Mouse (Mus musculus) MEL (cell line): ENCODE results near the gene Tent5b. TPM values are rescaled to one million over a fixed set of nuclear protein-coding genes. Genes with fewer than 3 reads are reported as not detected.

ENCODE experiments used
- DNase-seq: peaks from one replicate; pipeline ENCODE4 v3.0.0; 2011; ENCODE audit warnings: low read depth, low spot score
- H3K27ac ChIP-seq: 2 replicates; pipeline ENCODE4 v1.5.1; 2012; ENCODE audit warnings: low read depth, mild to moderate bottlenecking, control low read depth, low read length, moderate library complexity; ENCODE audit not compliant: control insufficient read depth
- H3K27me3 ChIP-seq, 2 experiments: fragments of 150-350 bp in 1 of 2; sonication (generic) in 1 of 2; 2 replicates each; pipeline ENCODE4 v1.6.1; 2012; ENCODE audit warnings: low read length in 2 of 2, mild to moderate bottlenecking in 2 of 2, improper control_type of control experiment in 1 of 2, moderate library complexity in 1 of 2; ENCODE audit not compliant: insufficient read depth in 2 of 2, control insufficient read depth in 1 of 2
- H3K36me3 ChIP-seq, 2 experiments: 2 replicates each; pipeline ENCODE4 v1.6.1; 2012 to 2014; ENCODE audit warnings: low read length in 2 of 2, improper control_type of control experiment in 1 of 2, inconsistent platforms in 1 of 2, mild to moderate bottlenecking in 1 of 2; ENCODE audit not compliant: insufficient read depth in 2 of 2, control insufficient read depth in 1 of 2
- H3K4me1 ChIP-seq, 2 experiments: fragments of 150-350 bp in 1 of 2; sonication (generic) in 1 of 2; 2 replicates each; pipeline ENCODE4 v1.6.1; 2012; ENCODE audit warnings: low read length in 2 of 2, improper control_type of control experiment in 1 of 2, mild to moderate bottlenecking in 1 of 2; ENCODE audit not compliant: insufficient read depth in 2 of 2, control insufficient read depth in 1 of 2
- H3K4me3 ChIP-seq, 2 experiments: fragments of 150-350 bp in 1 of 2; sonication (generic) in 1 of 2; 2 replicates each; pipeline ENCODE4 v1.5.1; 2012; ENCODE audit warnings: low read depth in 2 of 2, low read length in 2 of 2, mild to moderate bottlenecking in 2 of 2, moderate library complexity in 2 of 2, control low read depth in 1 of 2, improper control_type of control experiment in 1 of 2; ENCODE audit not compliant: control insufficient read depth in 1 of 2, insufficient read depth in 1 of 2
- H3K79me2 ChIP-seq: 2 replicates; pipeline ENCODE4 v1.6.1; 2012; ENCODE audit warnings: mild to moderate bottlenecking, low read length, moderate library complexity; ENCODE audit not compliant: control insufficient read depth, poor library complexity, insufficient read depth
- H3K9ac ChIP-seq: 2 replicates; pipeline ENCODE4 v1.6.1; 2012; ENCODE audit warnings: low read depth, mild to moderate bottlenecking, control low read depth, low read length, moderate library complexity; ENCODE audit not compliant: control insufficient read depth, poor library complexity, severe bottlenecking
- H3K9me3 ChIP-seq: fragments of 150-350 bp; sonication (generic); replicated peaks from 2 replicates; pipeline ENCODE4 v1.6.1; 2012; ENCODE audit warnings: mild to moderate bottlenecking, low read length, improper control_type of control experiment, moderate library complexity; ENCODE audit not compliant: insufficient read depth
- BHLHE40 ChIP-seq: IDR thresholded peaks from 2 replicates; pipeline ENCODE4 v1.6.1; 2012; ENCODE audit warnings: low read depth, mild to moderate bottlenecking, inconsistent platforms, low read length, improper control_type of control experiment, borderline replicate concordance
- ELF1 ChIP-seq: IDR thresholded peaks from 2 replicates; pipeline ENCODE4 v1.6.1; 2014; ENCODE audit warnings: low read depth, mild to moderate bottlenecking, inconsistent platforms, low read length, improper control_type of control experiment, moderate library complexity
- EP300 ChIP-seq, 2 experiments: IDR thresholded peaks; 2 replicates each; pipeline ENCODE4 v1.6.1; 2011; ENCODE audit warnings: improper control_type of control experiment in 2 of 2, low read length in 2 of 2, low read depth in 1 of 2, mild to moderate bottlenecking in 1 of 2
- KAT2A ChIP-seq: conservative IDR thresholded peaks from 2 replicates; pipeline ENCODE4 v1.6.1; 2012; ENCODE audit warnings: low read depth, low read length, improper control_type of control experiment, inconsistent platforms
- MAFK ChIP-seq: IDR thresholded peaks from 2 replicates; pipeline ENCODE4 v1.6.1; 2011; ENCODE audit warnings: low read depth, mild to moderate bottlenecking, low read length, improper control_type of control experiment, borderline replicate concordance
- MAX ChIP-seq: IDR thresholded peaks from 2 replicates; pipeline ENCODE4 v1.6.1; 2011; ENCODE audit warnings: low read length, improper control_type of control experiment
- MAZ ChIP-seq: IDR thresholded peaks from 2 replicates; pipeline ENCODE4 v1.6.1; 2012; ENCODE audit warnings: low read depth, mild to moderate bottlenecking, inconsistent platforms, low read length, improper control_type of control experiment
- MEF2A ChIP-seq: IDR thresholded peaks from 2 replicates; pipeline ENCODE4 v1.6.1; 2014; ENCODE audit warnings: low read depth, mild to moderate bottlenecking, inconsistent platforms, low read length, improper control_type of control experiment; ENCODE audit not compliant: poor library complexity, insufficient replicate concordance, severe bottlenecking; ENCODE audit errors: extremely low read depth
- NELFE ChIP-seq: IDR thresholded peaks from 2 replicates; pipeline ENCODE4 v1.6.1; 2011; ENCODE audit warnings: low read depth, low read length, improper control_type of control experiment
- NRF1 ChIP-seq: IDR thresholded peaks from 2 replicates; pipeline ENCODE4 v1.6.1; 2014; ENCODE audit warnings: low read depth, mild to moderate bottlenecking, inconsistent platforms, low read length, improper control_type of control experiment, moderate library complexity; ENCODE audit not compliant: poor library complexity, insufficient read depth, severe bottlenecking
- POLR2AphosphoS2 ChIP-seq: IDR thresholded peaks from 2 replicates; pipeline ENCODE4 v1.6.1; 2011; ENCODE audit warnings: low read length, improper control_type of control experiment
- POLR2AphosphoS5 ChIP-seq: IDR thresholded peaks from 2 replicates; pipeline ENCODE4 v1.6.1; 2012; ENCODE audit warnings: low read depth, borderline replicate concordance, mild to moderate bottlenecking, inconsistent platforms, low read length, moderate library complexity, mixed read lengths
- RAD21 ChIP-seq: IDR thresholded peaks from 2 replicates; pipeline ENCODE4 v1.6.1; 2011; ENCODE audit warnings: mild to moderate bottlenecking, low read depth, low read length, improper control_type of control experiment
- SIN3A ChIP-seq: IDR thresholded peaks from 2 replicates; pipeline ENCODE4 v1.6.1; 2012; ENCODE audit warnings: low read length, improper control_type of control experiment, inconsistent platforms
- TBP ChIP-seq: IDR thresholded peaks from 2 replicates; pipeline ENCODE4 v1.8.0; 2011; ENCODE audit warnings: low read depth, low read length, improper control_type of control experiment
- TCF12 ChIP-seq: IDR thresholded peaks from 2 replicates; pipeline ENCODE4 v1.6.1; 2014; ENCODE audit warnings: low read depth, mild to moderate bottlenecking, inconsistent platforms, low read length, improper control_type of control experiment, moderate library complexity
- UBTF ChIP-seq: IDR thresholded peaks from 2 replicates; pipeline ENCODE4 v1.6.1; 2012; ENCODE audit warnings: low read depth, mild to moderate bottlenecking, inconsistent platforms, low read length, improper control_type of control experiment, moderate library complexity, borderline replicate concordance; ENCODE audit not compliant: insufficient read depth
- USF1 ChIP-seq: IDR thresholded peaks from 2 replicates; pipeline ENCODE4 v1.6.1; 2014; ENCODE audit warnings: low read depth, mild to moderate bottlenecking, inconsistent platforms, low read length, improper control_type of control experiment, moderate library complexity
- ZC3H11A ChIP-seq: IDR thresholded peaks from 2 replicates; pipeline ENCODE4 v1.6.1; 2012; ENCODE audit warnings: low read depth, mild to moderate bottlenecking, inconsistent platforms, low read length, improper control_type of control experiment
- ZKSCAN1 ChIP-seq: IDR thresholded peaks from 2 replicates; pipeline ENCODE4 v1.6.1; 2012; ENCODE audit warnings: low read depth, mild to moderate bottlenecking, inconsistent platforms, low read length, improper control_type of control experiment, moderate library complexity
- ZNF384 ChIP-seq: IDR thresholded peaks from 2 replicates; pipeline ENCODE4 v1.6.1; 2012; ENCODE audit warnings: low read depth, mild to moderate bottlenecking, inconsistent platforms, low read length, improper control_type of control experiment
- polyA plus RNA-seq, 2 experiments: library from polyadenylated mRNA; stranded (reverse) in 1 of 2; unstranded in 1 of 2; fragments of >175 nt in 1 of 2; fragments of >200 nt in 1 of 2; gene quantifications; 2 replicates each; pipeline versions ENCODE4 v1.2.1 to v1.2.4; 2012; ENCODE audit warnings: low replicate concordance in 2 of 2, low read depth in 1 of 2; ENCODE audit not compliant: insufficient read length in 2 of 2, insufficient read depth in 1 of 2, missing spikeins in 1 of 2
- total RNA-seq: library from RNA; depleted of rRNA; stranded (reverse); fragments of 300-350 nt; gene quantifications from 2 replicates; pipeline ENCODE4 v1.2.3, GENCODE M21; 2012

The Tent5b gene
- total and polyA plus RNA-seq, 3 experiments, result 2.5 to 3.6 TPM; not detected in 1

GRCm38 (mm10) chr4:133491800-133492199 lies 11.9 kb downstream of the Tent5b start:
- peaks cover 0 to 2% of the 10 kb centered on the region in 2 experiments; a peak in 1 of 4 replicates for H3K36me3 ChIP-seq
- H3K4me3 ChIP-seq, result no peak overlapping the region
- no peaks in the 10 kb centered on the region; a peak in 1 of 4 replicates for H3K27me3 ChIP-seq
- peaks cover 0 to 14% of the 10 kb centered on the region in 2 experiments; a peak in 2 of 4 replicates for H3K4me1 ChIP-seq
- H3K9ac ChIP-seq, result no peak overlapping the region
- H3K27ac ChIP-seq, result no peak overlapping the region
- no peak for TF ChIP-seq EP300 (IDR thresholded peaks at IDR 0.05; ENCODE audit: low read depth in 1 of 2, low read length in 2 of 2)
- no peak for TF ChIP-seq RAD21
- TF ChIP-seq SIN3A, result no peak
- TF ChIP-seq KAT2A, result no peak
- TF ChIP-seq NELFE, result no peak
- no peak for TF ChIP-seq ZKSCAN1
- no peak for TF ChIP-seq MAFK
- no peak for TF ChIP-seq MEF2A
- no peak for TF ChIP-seq UBTF
- TF ChIP-seq, all 39 proteins: peak for 0
- H3K79me2 ChIP-seq, result no peaks in the 10 kb centered on the region; the same call in 1 of the 2 replicates
- H3K9me3 ChIP-seq, result no peaks in the 10 kb centered on the region
- no peak for DNase-seq

DNA sequence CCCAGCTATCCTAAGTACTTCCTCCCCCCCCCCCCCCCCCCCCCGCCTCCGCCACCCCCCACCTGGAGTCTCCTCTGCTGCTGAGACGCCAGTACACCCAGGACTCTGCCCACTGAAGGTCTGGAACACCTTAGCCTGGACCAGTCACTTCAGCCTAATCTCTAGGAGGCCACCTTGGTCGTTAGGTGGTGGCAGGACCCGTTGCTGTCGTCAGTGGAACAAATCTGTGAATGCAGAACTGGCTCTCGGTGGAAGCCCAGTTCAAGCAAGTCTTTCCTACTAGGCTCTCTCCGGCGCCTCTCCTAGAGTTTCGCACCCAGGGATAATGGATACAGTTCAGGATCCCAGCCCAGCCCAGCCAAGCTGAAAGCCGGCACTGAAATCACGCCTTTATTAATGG lies 14.0 kb downstream of the Tent5b start:
- Histone ChIP-seq H3K4me3 (peak overlapping the region; percentile 69 to 83), H3K27ac (no peak overlapping the region), H3K79me2 (no peaks in the 10 kb centered on the region; the same call in 1 of the 2 replicates), H3K27me3 (no peaks in the 10 kb centered on the region; a peak in 2 of 4 replicates), H3K9ac (peak overlapping the region; percentile 61), H3K4me1 (peaks cover 0 to 8% of the 10 kb centered on the region in 2 experiments; a peak in 2 of 4 replicates), H3K36me3 (peaks cover 0 to 2% of the 10 kb centered on the region in 2 experiments; a peak in 1 of 4 replicates), H3K9me3 (no peaks in the 10 kb centered on the region)
- TF ChIP-seq TCF12 (no peak), MEF2A (no peak), SIN3A (no peak), BHLHE40 (no peak), UBTF (no peak), EP300 (IDR thresholded peaks at IDR 0.05; ENCODE audit: low read depth in 1 of 2, low read length in 2 of 2) (no peak), ZNF384 (no peak), NRF1 (no peak), MAFK (no peak), USF1 (no peak), ELF1 (no peak), MAX (no peak), ZC3H11A (no peak), POLR2AphosphoS2 (no peak), ZKSCAN1 (no peak), POLR2AphosphoS5 (no peak), MAZ (no peak), TBP (no peak)
- no peak for DNase-seq
